Mouse (Mus musculus) kidney, embryonic 16.5 days (tissue): Measurements from ENCODE around the gene Unc45a. TPM values are rescaled to one million over a fixed set of nuclear protein-coding genes. Genes with fewer than 3 reads are reported as not detected.

Source experiments
- ATAC-seq: fragments of 200-750 bp; cut with Nextera tagmentation; 2 replicates; pipeline ENCODE4 v1.8.0; 2017; ENCODE audit warnings: moderate TSS enrichment; ENCODE audit not compliant: low FRiP score, low TSS enrichment
- H3K27ac ChIP-seq: fragments of 300-500 bp; sonication (generic); 2 replicates; pipeline ENCODE4 v1.5.1; 2014; ENCODE audit warnings: low read length
- H3K27me3 ChIP-seq: fragments of 300-500 bp; sonication (generic); 2 replicates; pipeline ENCODE4 v1.6.1; 2014; ENCODE audit warnings: low read length, control low read depth, mixed read lengths; ENCODE audit not compliant: insufficient read depth
- H3K36me3 ChIP-seq: fragments of 300-500 bp; sonication (generic); 2 replicates; pipeline ENCODE4 v1.6.1; 2014; ENCODE audit warnings: low read length, control low read depth, mixed read lengths; ENCODE audit not compliant: insufficient read depth
- H3K4me1 ChIP-seq: fragments of 300-500 bp; sonication (generic); 2 replicates; pipeline ENCODE4 v1.6.1; 2014; ENCODE audit warnings: low read length, control low read depth, mixed read lengths; ENCODE audit not compliant: insufficient read depth
- H3K4me2 ChIP-seq: fragments of 300-500 bp; sonication (generic); replicated peaks from 2 replicates; pipeline ENCODE4 v1.6.1; 2014; ENCODE audit warnings: low read depth, low read length
- H3K4me3 ChIP-seq: fragments of 300-500 bp; sonication (generic); 2 replicates; pipeline ENCODE4 v1.5.1; 2014; ENCODE audit warnings: mild to moderate bottlenecking, low read length
- H3K9ac ChIP-seq: fragments of 300-500 bp; sonication (generic); replicated peaks from 2 replicates; pipeline ENCODE4 v1.6.1; 2014; ENCODE audit warnings: low read length
- H3K9me3 ChIP-seq: fragments of 300-500 bp; sonication (generic); 2 replicates; pipeline ENCODE4 v1.6.1; 2016; ENCODE audit warnings: low read length, control low read depth
- WGBS: fragments of 180-500 bp; shearing (Covaris S2); extraction: QIAGEN DNeasy Blood & Tissue Kit; methylation state at CpG from one replicate; pipeline ENCODE4 v1.1.7; 2014; 5-methylcytosine and 5-hydroxymethylcytosine counted together
- polyA plus RNA-seq: library from polyadenylated mRNA; unstranded; fragments of >200 nt; fragmentation: Nextera tagmentation; extraction: Ambion mirVana; gene quantifications from 2 replicates; pipeline ENCODE4 v1.2.1, GENCODE M21; 2015

The Unc45a gene
- polyA plus RNA-seq, 1 experiment from 2014 or later, result 46.5 TPM

DNA sequence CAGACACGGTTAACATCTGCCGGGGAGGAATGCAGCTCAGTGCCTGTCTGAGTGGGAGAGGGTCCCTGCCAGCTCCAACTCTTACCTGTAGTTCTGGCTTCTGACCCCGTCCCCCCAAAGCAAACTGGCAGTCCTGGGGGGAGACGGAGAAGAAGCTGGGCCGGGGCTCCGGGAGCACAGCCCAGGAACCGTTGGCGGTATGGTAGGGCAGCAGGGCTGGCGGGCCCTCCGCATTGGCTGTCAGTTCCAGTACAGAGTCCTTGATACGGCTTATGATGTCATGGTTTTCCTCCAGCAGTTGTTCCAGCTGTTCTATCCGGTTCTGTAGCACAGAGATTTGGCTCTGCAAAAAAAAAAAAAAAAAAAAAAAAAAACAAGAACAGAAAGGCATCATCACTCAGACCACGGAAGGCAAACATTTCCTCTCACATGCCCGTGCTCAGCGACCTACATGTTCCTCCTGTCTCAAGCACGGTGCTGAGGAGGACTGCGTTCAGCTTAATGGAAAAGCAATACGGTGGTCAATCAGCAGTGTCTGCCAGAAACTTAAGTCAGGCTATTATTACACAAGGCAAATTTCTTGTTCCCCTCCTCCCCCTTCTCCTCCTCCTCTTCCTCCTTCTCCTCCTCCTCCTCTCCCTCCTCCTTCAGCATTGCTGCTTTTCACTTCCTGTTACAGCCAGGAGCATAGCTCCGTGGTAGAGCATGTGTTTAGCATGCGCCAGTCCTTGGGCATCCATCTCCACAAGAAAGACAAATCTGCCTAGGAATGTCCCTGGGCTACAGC is 28.0 kb upstream of the Unc45a start:
- H3K27ac ChIP-seq, result no peak overlapping the region
- 63% methylated on average over 20 of the region's 20 CpGs for WGBS
- peaks cover 33% of the 10 kb centered on the region for H3K36me3 ChIP-seq
- no peaks in the 10 kb centered on the region for H3K27me3 ChIP-seq
- no peak overlapping the region for H3K9ac ChIP-seq
- H3K4me3 ChIP-seq, result no peak overlapping the region
- H3K4me2 ChIP-seq, result peak overlapping the region; percentile 75; the same call in 1 of the 2 replicates
- no peak for ATAC-seq
- no peaks in the 10 kb centered on the region for H3K9me3 ChIP-seq
- H3K4me1 ChIP-seq, result peaks cover 26% of the 10 kb centered on the region

DNA sequence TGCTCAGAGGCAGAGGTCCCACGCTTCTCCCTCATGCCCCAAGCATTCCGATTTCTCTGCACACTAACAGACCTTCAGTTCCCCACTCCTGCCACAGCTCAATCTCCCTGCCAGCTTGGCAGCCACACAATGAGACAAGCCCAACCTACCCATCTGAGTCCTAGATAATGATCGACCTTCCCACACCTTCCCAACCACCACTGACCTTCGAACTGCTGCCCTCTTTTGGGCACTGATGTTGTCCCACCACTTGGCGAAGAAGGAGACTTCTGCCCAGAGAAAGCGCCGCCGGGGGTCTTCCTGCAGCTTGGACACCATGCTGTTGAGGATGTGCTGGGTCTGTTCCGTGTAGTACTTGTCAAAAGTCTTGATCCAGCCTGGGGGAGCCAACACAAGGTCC is 27.2 kb upstream of the Unc45a start:
- no peak overlapping the region for H3K4me3 ChIP-seq
- no peak overlapping the region for H3K27ac ChIP-seq
- peaks cover 26% of the 10 kb centered on the region for H3K4me1 ChIP-seq
- ATAC-seq, result no peak
- H3K9me3 ChIP-seq, result no peaks in the 10 kb centered on the region
- no peak overlapping the region for H3K4me2 ChIP-seq
- WGBS, result 90% methylated on average over 9 of the region's 9 CpGs
- H3K27me3 ChIP-seq, result no peaks in the 10 kb centered on the region
- H3K9ac ChIP-seq, result no peak overlapping the region
- peaks cover 41% of the 10 kb centered on the region for H3K36me3 ChIP-seq

DNA sequence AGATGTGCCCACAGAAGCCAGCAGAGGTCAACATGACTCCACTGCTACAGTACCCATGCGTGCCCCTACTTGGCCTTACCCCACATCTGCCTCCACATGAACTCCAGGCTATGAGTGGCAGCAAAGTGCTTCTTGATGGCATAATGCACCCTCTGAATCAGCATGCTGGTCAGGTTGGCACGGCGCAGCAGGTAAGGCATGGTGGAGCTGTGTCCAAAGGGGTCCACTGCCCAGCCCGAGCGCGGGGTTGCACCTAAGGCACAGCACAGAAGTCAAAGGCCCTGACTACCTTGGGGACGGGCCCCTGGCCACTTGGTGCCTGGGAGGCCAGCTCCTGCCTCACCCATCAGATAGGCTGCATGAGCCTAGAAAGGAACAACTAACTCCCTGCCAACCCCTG is 26.4 kb upstream of the Unc45a start:
- WGBS, result 96% methylated on average over 7 of the region's 7 CpGs
- Histone ChIP-seq H3K4me1 (peaks cover 26% of the 10 kb centered on the region), H3K4me3 (no peak overlapping the region), H3K36me3 (peaks cover 49% of the 10 kb centered on the region), H3K9ac (no peak overlapping the region), H3K9me3 (no peaks in the 10 kb centered on the region), H3K4me2 (no peak overlapping the region), H3K27ac (no peak overlapping the region), H3K27me3 (no peaks in the 10 kb centered on the region)
- no peak for ATAC-seq

DNA sequence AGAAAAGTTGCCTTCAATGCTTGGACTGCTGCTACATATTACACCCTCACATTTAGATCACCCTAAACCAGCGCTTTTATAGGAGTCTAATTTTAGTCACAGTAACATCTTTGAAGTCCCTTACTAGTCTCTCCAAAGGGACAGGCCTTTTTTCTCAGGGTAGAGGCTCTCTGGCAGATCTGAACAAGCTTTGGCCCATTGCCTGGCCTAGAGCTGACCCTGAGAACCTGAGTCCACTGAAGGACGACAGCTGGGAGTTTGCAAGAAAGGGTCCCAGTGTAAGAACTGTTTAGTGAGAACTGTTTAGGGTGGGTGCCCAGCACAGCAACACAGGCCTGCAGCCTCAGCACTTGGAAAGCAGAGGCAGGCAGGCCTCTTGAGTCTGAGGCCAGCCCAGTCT is 25.0 kb upstream of the Unc45a start:
- no peak for ATAC-seq
- Histone ChIP-seq H3K9me3 (no peaks in the 10 kb centered on the region), H3K9ac (no peak overlapping the region), H3K4me3 (no peak overlapping the region), H3K27ac (no peak overlapping the region), H3K4me1 (peaks cover 22% of the 10 kb centered on the region), H3K27me3 (no peaks in the 10 kb centered on the region), H3K4me2 (no peak overlapping the region), H3K36me3 (peaks cover 61% of the 10 kb centered on the region)
- WGBS, result 73% methylated on average over 2 of the region's 2 CpGs

DNA sequence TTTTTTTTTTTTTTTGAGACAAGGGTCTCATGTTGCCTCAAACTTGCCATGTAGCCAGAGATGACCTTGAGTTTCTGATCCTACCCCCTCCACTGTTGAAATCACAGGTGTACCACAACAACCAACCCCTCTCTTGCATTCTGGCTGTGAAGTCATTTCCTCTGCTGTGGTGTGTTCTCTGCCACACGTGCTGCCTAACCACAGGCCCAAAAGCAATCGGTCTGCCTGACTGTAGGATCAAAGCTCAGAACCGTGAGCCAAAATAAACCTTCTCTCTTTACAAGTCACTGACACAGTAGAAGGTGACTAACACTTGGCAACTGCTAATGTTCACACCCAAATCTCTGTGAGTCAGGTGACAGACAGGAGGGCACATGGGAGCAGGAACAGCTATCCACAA is 19.6 kb upstream of the Unc45a start:
- no peak overlapping the region for H3K4me2 ChIP-seq
- H3K4me1 ChIP-seq, result no peaks in the 10 kb centered on the region
- WGBS, result 37% methylated on average over 3 of the region's 3 CpGs
- ATAC-seq, result no peak
- H3K27ac ChIP-seq, result no peak overlapping the region
- H3K9me3 ChIP-seq, result no peaks in the 10 kb centered on the region
- H3K9ac ChIP-seq, result no peak overlapping the region
- peaks cover 56% of the 10 kb centered on the region for H3K36me3 ChIP-seq
- no peak overlapping the region for H3K4me3 ChIP-seq
- H3K27me3 ChIP-seq, result no peaks in the 10 kb centered on the region

DNA sequence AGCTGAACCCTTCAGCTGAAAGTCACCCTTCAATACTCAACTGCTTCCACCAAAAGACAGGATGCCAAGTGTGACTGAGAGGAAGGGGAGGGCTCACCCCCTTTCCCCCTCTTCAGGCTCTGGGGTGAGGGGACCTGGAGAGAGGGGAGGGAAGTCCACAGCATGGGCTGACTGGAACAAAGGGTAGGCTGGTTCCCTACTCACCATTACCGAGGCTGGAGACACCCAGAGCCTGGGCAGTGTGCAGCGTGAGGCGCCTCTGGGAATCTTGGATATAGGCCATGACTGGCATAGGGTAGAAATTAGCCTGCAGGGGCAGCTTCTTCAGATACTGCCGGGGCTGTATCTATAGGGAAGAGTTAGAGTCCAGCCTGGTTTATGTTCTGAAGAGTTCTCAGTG is 17.2 kb upstream of the Unc45a start:
- H3K27me3 ChIP-seq, result no peaks in the 10 kb centered on the region
- ATAC-seq, result no peak
- H3K4me1 ChIP-seq, result no peaks in the 10 kb centered on the region
- no peak overlapping the region for H3K9ac ChIP-seq
- H3K9me3 ChIP-seq, result no peaks in the 10 kb centered on the region
- H3K4me3 ChIP-seq, result no peak overlapping the region
- H3K36me3 ChIP-seq, result peaks cover 49% of the 10 kb centered on the region
- H3K4me2 ChIP-seq, result no peak overlapping the region
- no peak overlapping the region for H3K27ac ChIP-seq
- WGBS, result 84% methylated on average over 4 of the region's 4 CpGs

DNA sequence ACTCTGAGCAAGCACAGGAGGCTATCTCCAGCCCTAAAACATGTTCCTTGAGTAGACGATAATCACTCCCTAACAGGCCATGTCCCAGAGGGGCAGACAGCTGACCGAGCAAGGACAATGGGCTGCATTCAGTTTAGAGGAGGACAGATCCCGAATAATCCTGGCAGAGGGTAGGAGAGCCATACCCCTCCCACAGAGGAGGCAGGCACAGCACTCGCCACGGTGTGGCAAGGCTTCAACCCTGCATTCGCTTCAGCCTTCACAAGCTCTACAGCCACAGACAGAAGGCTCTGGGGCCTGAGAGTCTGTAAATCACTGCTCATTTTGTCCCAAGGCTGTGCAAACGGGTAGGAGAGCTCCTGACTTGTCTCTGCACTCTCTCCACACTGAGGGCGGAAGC is 16.4 kb upstream of the Unc45a start:
- no peak for ATAC-seq

DNA sequence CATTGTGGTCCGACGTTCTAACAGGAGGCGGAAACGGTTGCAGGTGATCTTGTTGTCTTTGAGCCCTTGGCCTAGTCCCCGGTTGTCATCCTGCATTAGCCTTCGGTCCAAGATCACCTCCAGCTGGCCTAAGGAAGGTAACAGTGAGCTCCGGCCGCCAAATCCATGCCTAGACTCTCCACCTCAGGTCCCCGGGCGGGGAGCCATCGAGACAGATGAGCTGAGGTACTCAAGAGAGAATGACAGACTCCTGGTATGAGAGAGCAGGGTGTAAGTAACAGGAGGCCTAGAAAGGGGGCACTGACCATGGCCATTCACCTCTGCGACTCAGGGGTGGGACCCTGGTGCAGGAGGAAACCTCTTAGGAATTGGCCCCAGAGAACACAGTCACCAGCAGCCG is 15.5 kb upstream of the Unc45a start:
- no peak for ATAC-seq
- Histone ChIP-seq H3K27me3 (no peaks in the 10 kb centered on the region), H3K27ac (no peak overlapping the region), H3K9ac (no peak overlapping the region), H3K36me3 (peaks cover 42% of the 10 kb centered on the region), H3K4me1 (no peaks in the 10 kb centered on the region), H3K4me3 (no peak overlapping the region), H3K4me2 (no peak overlapping the region), H3K9me3 (no peaks in the 10 kb centered on the region)
- 89% methylated on average over 13 of the region's 13 CpGs for WGBS

More for the DNA sequence above, 16.4 kb upstream of the Unc45a start:
- peaks cover 46% of the 10 kb centered on the region for H3K36me3 ChIP-seq
- H3K9me3 ChIP-seq, result no peaks in the 10 kb centered on the region
- no peaks in the 10 kb centered on the region for H3K4me1 ChIP-seq
- 56% methylated on average over 8 of the region's 8 CpGs for WGBS
- no peak overlapping the region for H3K4me2 ChIP-seq
- H3K4me3 ChIP-seq, result no peak overlapping the region
- no peak overlapping the region for H3K27ac ChIP-seq
- H3K9ac ChIP-seq, result no peak overlapping the region
- no peaks in the 10 kb centered on the region for H3K27me3 ChIP-seq

DNA sequence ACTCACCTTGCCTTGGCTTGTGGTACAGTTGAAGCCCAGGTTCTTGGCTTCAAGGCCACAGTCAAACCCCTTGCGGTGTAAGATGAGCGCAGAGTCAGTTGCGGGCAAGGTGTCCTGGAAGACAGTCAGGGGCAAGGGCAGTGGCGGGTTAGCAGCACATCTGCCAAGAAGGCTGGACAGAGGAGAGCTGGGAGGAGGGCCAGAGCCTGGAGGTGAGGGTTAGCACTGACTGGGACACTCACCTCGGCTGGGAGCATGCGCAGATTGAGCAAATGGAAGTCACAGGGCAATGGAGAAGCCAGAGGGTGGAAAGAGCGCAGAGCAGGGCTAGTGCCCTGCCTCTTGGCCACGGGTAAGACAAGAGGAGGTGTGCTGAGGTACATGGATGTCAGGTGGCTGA is 12.1 kb upstream of the Unc45a start:
- WGBS, result 91% methylated on average over 8 of the region's 8 CpGs
- no peak overlapping the region for H3K4me2 ChIP-seq
- no peak for ATAC-seq
- no peaks in the 10 kb centered on the region for H3K9me3 ChIP-seq
- 0 out of 2 replicates have a peak, but pooled peaks cover 4% of the 10 kb centered on the region for H3K4me1 ChIP-seq
- H3K9ac ChIP-seq, result no peak overlapping the region
- H3K27me3 ChIP-seq, result no peaks in the 10 kb centered on the region
- no peak overlapping the region for H3K27ac ChIP-seq
- no peak overlapping the region for H3K4me3 ChIP-seq
- peaks cover 28% of the 10 kb centered on the region for H3K36me3 ChIP-seq

DNA sequence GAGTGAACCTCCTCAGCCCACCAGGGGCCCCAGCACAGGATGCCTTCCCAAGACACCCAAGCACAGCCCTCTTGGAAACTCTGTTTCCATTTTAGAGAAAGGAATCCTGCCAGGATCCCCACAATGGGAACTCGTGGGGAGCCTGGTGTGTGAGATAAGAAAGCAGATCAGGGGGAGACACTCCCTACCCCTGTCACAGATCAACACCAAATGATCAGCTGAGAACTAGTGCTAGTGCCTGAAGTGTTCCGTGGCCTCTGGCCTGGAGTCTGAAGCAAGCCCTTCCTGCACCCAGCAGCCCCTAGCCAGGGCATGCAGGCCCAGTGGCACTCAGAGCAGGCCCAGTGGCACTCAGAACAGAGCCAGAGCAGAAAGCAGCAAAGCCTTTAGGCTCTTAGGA is 10.0 kb upstream of the Unc45a start:
- H3K9ac ChIP-seq, result no peak overlapping the region
- H3K27ac ChIP-seq, result no peak overlapping the region
- WGBS, result 78% methylated on average over 2 of the region's 2 CpGs
- peaks cover 12% of the 10 kb centered on the region; the same call in 1 of the 2 replicates for H3K4me1 ChIP-seq
- peaks cover 28% of the 10 kb centered on the region for H3K36me3 ChIP-seq
- no peak for ATAC-seq
- H3K27me3 ChIP-seq, result no peaks in the 10 kb centered on the region
- no peak overlapping the region for H3K4me3 ChIP-seq
- H3K4me2 ChIP-seq, result no peak overlapping the region
- H3K9me3 ChIP-seq, result no peaks in the 10 kb centered on the region
